Mouse (Mus musculus): ENCODE results near the gene Obsl1. TPM values are rescaled to one million over a fixed set of nuclear protein-coding genes. Genes with fewer than 3 reads are reported as not detected.

Gene Obsl1
- polyA plus RNA-seq, 2 experiments, result 5.3 to 9.7 TPM

DNA sequence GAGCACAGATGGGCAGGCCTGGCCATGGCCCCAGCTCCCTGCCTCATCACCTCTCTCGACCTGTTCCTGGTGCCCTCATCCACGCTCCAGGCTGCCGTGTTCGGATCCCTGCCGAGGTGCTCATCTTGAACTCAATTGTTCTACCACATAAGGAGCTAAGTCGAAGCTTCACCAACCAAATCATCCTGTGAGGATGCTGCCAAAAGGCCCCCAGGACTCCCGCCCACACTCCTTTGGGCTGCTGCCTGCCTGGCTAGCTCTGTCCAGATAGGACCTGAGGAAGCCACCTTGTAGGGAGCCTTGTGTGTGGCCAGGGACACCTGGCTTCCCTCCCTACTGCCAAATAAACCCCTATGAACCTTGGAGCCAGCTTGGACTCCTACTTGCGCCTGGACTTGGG lies 63.4 kb downstream of the Obsl1 start:
- ATAC-seq (ENCODE audit: insufficient read depth) (no peak), DNase-seq (ENCODE audit: low read depth in 3 of 3, low spot score in 3 of 3) (no peak)
- TF ChIP-seq EP300 (IDR thresholded peaks at IDR 0.05; ENCODE audit: low read depth) (no peak), CTCF (IDR thresholded peaks at IDR 0.05; ENCODE audit: low read depth) (no peak)
- Histone ChIP-seq H3K27ac (no peak overlapping the region), H3K9ac (replicated peaks) (no peak overlapping the region), H3K4me3 (ENCODE audit: insufficient read depth in 1 of 2, low read depth in 2 of 2, low read length in 2 of 2) (no peak overlapping the region), H3K36me3 (replicated peaks; ENCODE audit: control insufficient read depth, insufficient read depth, low read depth) (no peaks in the 10 kb centered on the region), H3K4me2 (ENCODE audit: low read depth) (no peak overlapping the region), H3K9me3 (ENCODE audit: control insufficient read depth, low read length) (no peaks in the 10 kb centered on the region), H3K4me1 (replicated peaks; ENCODE audit: control insufficient read depth in 2 of 2, insufficient read depth in 2 of 2, low read length in 1 of 2) (peaks cover 21 to 23% of the 10 kb centered on the region in 2 experiments), H3K27me3 (ENCODE audit: control insufficient read depth, insufficient read depth, low read length) (peaks cover 8% of the 10 kb centered on the region)
- WGBS (ENCODE audit: insufficient replicate concordance), result 65% methylated on average over 8 of the region's 8 CpGs

DNA sequence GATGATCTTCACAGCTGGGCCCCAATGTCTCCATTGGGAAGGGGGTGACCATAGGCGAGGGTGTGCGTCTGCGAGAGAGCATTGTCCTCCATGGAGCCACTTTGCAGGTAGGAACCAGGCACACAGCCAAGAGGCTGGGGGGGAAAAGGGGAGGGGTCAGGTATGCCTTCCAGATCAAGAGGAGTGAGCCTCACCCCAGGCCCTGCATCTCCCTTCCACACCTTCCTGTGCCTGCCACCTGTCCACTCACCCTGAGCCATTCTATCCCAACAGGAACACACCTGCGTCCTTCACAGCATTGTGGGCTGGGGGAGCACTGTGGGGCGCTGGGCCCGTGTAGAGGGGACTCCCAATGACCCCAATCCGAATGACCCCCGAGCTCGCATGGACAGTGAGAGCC lies 64.1 kb downstream of the Obsl1 start:
- Histone ChIP-seq H3K27ac (no peak overlapping the region), H3K4me1 (replicated peaks; ENCODE audit: control insufficient read depth in 2 of 2, insufficient read depth in 2 of 2, low read length in 1 of 2) (peaks cover 14 to 22% of the 10 kb centered on the region in 2 experiments), H3K4me2 (ENCODE audit: low read depth) (no peak overlapping the region), H3K4me3 (ENCODE audit: insufficient read depth in 1 of 2, low read depth in 2 of 2, low read length in 2 of 2) (no peak overlapping the region), H3K9me3 (ENCODE audit: control insufficient read depth, low read length) (no peaks in the 10 kb centered on the region), H3K9ac (replicated peaks) (no peak overlapping the region), H3K27me3 (ENCODE audit: control insufficient read depth, insufficient read depth, low read length) (peaks cover 4% of the 10 kb centered on the region; the same call in 1 of the 2 replicates), H3K36me3 (replicated peaks; ENCODE audit: control insufficient read depth, insufficient read depth, low read depth) (no peaks in the 10 kb centered on the region)
- 81% methylated on average over 9 of the region's 9 CpGs for WGBS (ENCODE audit: insufficient replicate concordance)
- ATAC-seq (ENCODE audit: insufficient read depth) (no peak), DNase-seq (ENCODE audit: low read depth in 3 of 3, low spot score in 3 of 3) (no peak)
- no peak for TF ChIP-seq CTCF (IDR thresholded peaks at IDR 0.05; ENCODE audit: low read depth)
- TF ChIP-seq EP300 (IDR thresholded peaks at IDR 0.05; ENCODE audit: low read depth), result no peak

DNA sequence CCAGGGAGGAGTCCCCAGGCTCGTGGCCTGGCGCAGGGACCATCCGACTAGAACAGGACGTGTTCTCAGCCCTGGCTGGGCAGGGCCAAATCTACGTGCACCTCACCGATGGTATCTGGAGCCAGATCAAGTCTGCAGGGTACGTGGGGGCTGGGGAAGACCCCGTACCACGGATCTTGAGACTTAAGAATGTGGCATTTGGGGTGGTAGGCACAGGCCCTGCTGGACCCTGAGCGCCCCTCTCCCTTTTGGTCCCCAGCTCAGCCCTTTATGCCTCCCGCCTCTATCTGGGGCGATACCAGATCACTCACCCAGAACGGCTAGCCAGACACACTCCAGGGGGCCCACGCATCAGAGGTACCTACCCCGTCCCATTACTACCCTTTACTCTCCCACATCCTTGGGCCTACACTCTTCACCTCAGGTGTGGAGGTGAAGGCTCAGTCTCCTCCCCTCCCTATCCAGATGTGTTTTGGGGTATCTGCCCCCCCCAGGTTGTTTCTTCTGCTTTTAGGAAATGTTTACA lies 64.7 kb downstream of the Obsl1 start:
- H3K36me3 ChIP-seq (replicated peaks; ENCODE audit: control insufficient read depth, insufficient read depth, low read depth), result no peaks in the 10 kb centered on the region
- no peaks in the 10 kb centered on the region for H3K9me3 ChIP-seq (ENCODE audit: control insufficient read depth, low read length)
- DNase-seq (ENCODE audit: low read depth in 3 of 3, low spot score in 3 of 3) (no peak), ATAC-seq (ENCODE audit: insufficient read depth) (no peak)
- no peak overlapping the region for H3K4me3 ChIP-seq (ENCODE audit: insufficient read depth in 1 of 2, low read depth in 2 of 2, low read length in 2 of 2)
- TF ChIP-seq CTCF (IDR thresholded peaks at IDR 0.05; ENCODE audit: low read depth) (no peak), EP300 (IDR thresholded peaks at IDR 0.05; ENCODE audit: low read depth) (no peak)
- peaks cover 8 to 22% of the 10 kb centered on the region in 2 experiments for H3K4me1 ChIP-seq (replicated peaks; ENCODE audit: control insufficient read depth in 2 of 2, insufficient read depth in 2 of 2, low read length in 1 of 2)
- WGBS (ENCODE audit: insufficient replicate concordance), result 76% methylated on average over 15 of the region's 15 CpGs
- H3K4me2 ChIP-seq (ENCODE audit: low read depth), result no peak overlapping the region
- no peaks in the 10 kb centered on the region for H3K27me3 ChIP-seq (ENCODE audit: control insufficient read depth, insufficient read depth, low read length)
- no peak overlapping the region for H3K27ac ChIP-seq
- H3K9ac ChIP-seq (replicated peaks), result no peak overlapping the region

DNA sequence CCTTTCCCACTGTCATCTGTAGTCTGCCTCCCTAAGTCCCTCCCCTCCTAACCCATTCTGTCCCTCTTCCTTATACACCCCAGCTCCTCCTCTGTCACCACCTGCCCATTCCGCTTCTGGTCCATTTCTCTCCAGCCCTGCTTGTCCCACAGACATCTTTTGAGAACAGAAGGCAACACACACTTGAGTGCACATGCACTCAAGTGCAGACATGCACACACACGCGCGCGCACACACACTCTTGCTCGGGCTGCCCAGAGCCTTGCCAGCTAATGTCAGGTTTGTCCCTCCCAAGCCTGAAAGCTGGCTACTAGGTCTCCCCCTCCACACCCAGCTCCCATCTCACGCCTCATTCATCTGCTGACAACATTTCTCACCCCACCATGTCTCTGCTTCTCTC lies 65.6 kb downstream of the Obsl1 start:
- Histone ChIP-seq H3K9me3 (ENCODE audit: control insufficient read depth, low read length) (no peaks in the 10 kb centered on the region), H3K9ac (replicated peaks) (no peak overlapping the region), H3K27me3 (ENCODE audit: control insufficient read depth, insufficient read depth, low read length) (no peaks in the 10 kb centered on the region), H3K4me1 (replicated peaks; ENCODE audit: control insufficient read depth in 2 of 2, insufficient read depth in 2 of 2, low read length in 1 of 2) (peaks cover 7 to 22% of the 10 kb centered on the region in 2 experiments), H3K4me2 (ENCODE audit: low read depth) (no peak overlapping the region), H3K4me3 (ENCODE audit: insufficient read depth in 1 of 2, low read depth in 2 of 2, low read length in 2 of 2) (no peak overlapping the region), H3K27ac (no peak overlapping the region), H3K36me3 (replicated peaks; ENCODE audit: control insufficient read depth, insufficient read depth, low read depth) (no peaks in the 10 kb centered on the region)
- DNase-seq (ENCODE audit: low read depth in 3 of 3, low spot score in 3 of 3), result no peak
- no peak for ATAC-seq (ENCODE audit: insufficient read depth)
- TF ChIP-seq EP300 (IDR thresholded peaks at IDR 0.05; ENCODE audit: low read depth) (no peak), CTCF (IDR thresholded peaks at IDR 0.05; ENCODE audit: low read depth) (no peak)
- 87% methylated on average over 7 of the region's 7 CpGs for WGBS (ENCODE audit: insufficient replicate concordance)

DNA sequence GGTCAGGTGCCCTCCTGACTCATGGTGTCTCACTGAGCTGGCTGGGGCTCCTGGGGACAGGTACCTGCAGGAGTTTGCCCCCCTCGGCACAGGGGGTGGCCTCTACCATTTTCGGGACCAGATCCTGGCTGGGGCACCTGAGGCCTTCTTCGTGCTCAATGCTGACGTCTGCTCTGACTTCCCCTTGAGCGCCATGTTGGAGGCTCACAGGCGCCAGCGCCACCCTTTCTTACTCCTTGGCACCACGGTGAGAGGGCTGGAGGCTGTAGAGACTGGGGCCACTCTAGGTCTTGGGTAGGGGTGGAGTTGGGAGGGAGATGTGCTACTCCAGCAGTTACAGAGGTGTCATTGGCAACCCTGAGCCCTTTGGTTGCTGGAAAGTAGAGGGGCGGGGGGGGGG lies 67.5 kb downstream of the Obsl1 start:
- ATAC-seq (ENCODE audit: insufficient read depth), result no peak
- H3K4me3 ChIP-seq (ENCODE audit: insufficient read depth in 1 of 2, low read depth in 2 of 2, low read length in 2 of 2), result no peak overlapping the region
- no peak overlapping the region for H3K9ac ChIP-seq (replicated peaks)
- H3K36me3 ChIP-seq (replicated peaks; ENCODE audit: control insufficient read depth, insufficient read depth, low read depth), result no peaks in the 10 kb centered on the region
- no peak overlapping the region for H3K27ac ChIP-seq
- 85% methylated on average over 8 of the region's 9 CpGs for WGBS (ENCODE audit: insufficient replicate concordance)
- DNase-seq (ENCODE audit: low read depth in 3 of 3, low spot score in 3 of 3), result no peak
- TF ChIP-seq CTCF (IDR thresholded peaks at IDR 0.05; ENCODE audit: low read depth), result no peak
- TF ChIP-seq EP300 (IDR thresholded peaks at IDR 0.05; ENCODE audit: low read depth), result no peak
- no peaks in the 10 kb centered on the region for H3K27me3 ChIP-seq (ENCODE audit: control insufficient read depth, insufficient read depth, low read length)
- peaks cover 0 to 13% of the 10 kb centered on the region in 2 experiments; a peak in 3 of 4 replicates for H3K4me1 ChIP-seq (replicated peaks; ENCODE audit: control insufficient read depth in 2 of 2, insufficient read depth in 2 of 2, low read length in 1 of 2)
- H3K4me2 ChIP-seq (ENCODE audit: low read depth), result no peak overlapping the region
- no peaks in the 10 kb centered on the region for H3K9me3 ChIP-seq (ENCODE audit: control insufficient read depth, low read length)

Measured in liver, embryonic 14.5 days (tissue).